Mouse (Mus musculus) T-cell, adult 2 months (primary cell): ENCODE measurements around the gene Prss56.

Experiments
- DNase-seq: peaks from one replicate; pipeline ENCODE4 v3.0.0; 2022; ENCODE audit warnings: low spot score

The Prss56 gene

GRCm38 (mm10) chr1:87185526-87185925 is 2.4 kb downstream of the Prss56 start:
- DNase-seq = no peak

GRCm38 (mm10) chr1:87186261-87187036 is 3.3 kb downstream of the Prss56 start:
- no peak for DNase-seq

GRCm38 (mm10) chr1:87187037-87187355 is 3.9 kb downstream of the Prss56 start:
- peak; percentile 44 for DNase-seq

- no peak for DNase-seq
Measured at GRCm38 (mm10) chr1:87190429-87190828, 7.3 kb downstream of the Prss56 start, which contains the start of gene Chrnd. Chrnd (plus strand) TSS chr1:87190607.

- no peak for DNase-seq
Measured at GRCm38 (mm10) chr1:87197296-87197695, 14.2 kb downstream of the Prss56 start.

- DNase-seq = no peak
Measured at GRCm38 (mm10) chr1:87198119-87199065, 15.3 kb downstream of the Prss56 start.

- no peak for DNase-seq
Measured at GRCm38 (mm10) chr1:87200811-87201210, 17.7 kb downstream of the Prss56 start.

- no peak for DNase-seq
Measured at GRCm38 (mm10) chr1:87201848-87202247, 18.7 kb downstream of the Prss56 start.

- no peak for DNase-seq
Measured at GRCm38 (mm10) chr1:87203779-87204178, 20.7 kb downstream of the Prss56 start.

GRCm38 (mm10) chr1:87204465-87204864 is 21.4 kb downstream of the Prss56 start, which contains the start of gene Chrng:
Chrng (plus strand) TSS chr1:87204657.
- no peak for DNase-seq

GRCm38 (mm10) chr1:87205038-87205437 is 21.9 kb downstream of the Prss56 start:
- no peak for DNase-seq

- DNase-seq = no peak
Measured at GRCm38 (mm10) chr1:87205502-87205901, 22.4 kb downstream of the Prss56 start.

GRCm38 (mm10) chr1:87206339-87206738 is 23.2 kb downstream of the Prss56 start:
- no peak for DNase-seq

GRCm38 (mm10) chr1:87211431-87211830 is 28.3 kb downstream of the Prss56 start:
- DNase-seq = no peak

- DNase-seq = peak; percentile 94
Measured at GRCm38 (mm10) chr1:87213735-87214704, 30.9 kb downstream of the Prss56 start, which contains the start of gene Eif4e2. Eif4e2 (plus strand) TSS chr1:87213914.

GRCm38 (mm10) chr1:87214748-87215147 is 31.6 kb downstream of the Prss56 start:
- DNase-seq = peak; percentile 36

GRCm38 (mm10) chr1:87217938-87218337 is 34.8 kb downstream of the Prss56 start:
- no peak for DNase-seq

- DNase-seq = no peak
Measured at GRCm38 (mm10) chr1:87225739-87226138, 42.6 kb downstream of the Prss56 start.

GRCm38 (mm10) chr1:87226409-87227159 is 43.5 kb downstream of the Prss56 start:
- no peak for DNase-seq

GRCm38 (mm10) chr1:87227160-87227550 is 44.0 kb downstream of the Prss56 start:
- no peak for DNase-seq

GRCm38 (mm10) chr1:87230606-87231005 is 47.5 kb downstream of the Prss56 start:
- DNase-seq = no peak
